Mouse (Mus musculus) kidney, embryonic 16.5 days (tissue): Measurements from ENCODE around the gene Btbd2. TPM values are rescaled to one million over a fixed set of nuclear protein-coding genes. Genes with fewer than 3 reads are reported as not detected.

Experiments used
- ATAC-seq: fragments of 200-750 bp; cut with Nextera tagmentation; 2 replicates; pipeline ENCODE4 v1.8.0; 2017; ENCODE audit warnings: moderate TSS enrichment; ENCODE audit not compliant: low FRiP score, low TSS enrichment
- H3K27ac ChIP-seq: fragments of 300-500 bp; sonication (generic); 2 replicates; pipeline ENCODE4 v1.5.1; 2014; ENCODE audit warnings: low read length
- H3K27me3 ChIP-seq: fragments of 300-500 bp; sonication (generic); 2 replicates; pipeline ENCODE4 v1.6.1; 2014; ENCODE audit warnings: low read length, control low read depth, mixed read lengths; ENCODE audit not compliant: insufficient read depth
- H3K36me3 ChIP-seq: fragments of 300-500 bp; sonication (generic); 2 replicates; pipeline ENCODE4 v1.6.1; 2014; ENCODE audit warnings: low read length, control low read depth, mixed read lengths; ENCODE audit not compliant: insufficient read depth
- H3K4me1 ChIP-seq: fragments of 300-500 bp; sonication (generic); 2 replicates; pipeline ENCODE4 v1.6.1; 2014; ENCODE audit warnings: low read length, control low read depth, mixed read lengths; ENCODE audit not compliant: insufficient read depth
- H3K4me2 ChIP-seq: fragments of 300-500 bp; sonication (generic); replicated peaks from 2 replicates; pipeline ENCODE4 v1.6.1; 2014; ENCODE audit warnings: low read depth, low read length
- H3K4me3 ChIP-seq: fragments of 300-500 bp; sonication (generic); 2 replicates; pipeline ENCODE4 v1.5.1; 2014; ENCODE audit warnings: mild to moderate bottlenecking, low read length
- H3K9ac ChIP-seq: fragments of 300-500 bp; sonication (generic); replicated peaks from 2 replicates; pipeline ENCODE4 v1.6.1; 2014; ENCODE audit warnings: low read length
- H3K9me3 ChIP-seq: fragments of 300-500 bp; sonication (generic); 2 replicates; pipeline ENCODE4 v1.6.1; 2016; ENCODE audit warnings: low read length, control low read depth
- whole genome bisulfite sequencing: fragments of 180-500 bp; shearing (Covaris S2); extraction: QIAGEN DNeasy Blood & Tissue Kit; methylation state at CpG from one replicate; pipeline ENCODE4 v1.1.7; 2014; 5-methylcytosine and 5-hydroxymethylcytosine counted together
- polyA plus RNA-seq: library from polyadenylated mRNA; unstranded; fragments of >200 nt; fragmentation: Nextera tagmentation; extraction: Ambion mirVana; gene quantifications from 2 replicates; pipeline ENCODE4 v1.2.1, GENCODE M21; 2015

Btbd2 gene
- polyA plus RNA-seq, 1 experiment from 2014 or later = 74.8 TPM

DNA sequence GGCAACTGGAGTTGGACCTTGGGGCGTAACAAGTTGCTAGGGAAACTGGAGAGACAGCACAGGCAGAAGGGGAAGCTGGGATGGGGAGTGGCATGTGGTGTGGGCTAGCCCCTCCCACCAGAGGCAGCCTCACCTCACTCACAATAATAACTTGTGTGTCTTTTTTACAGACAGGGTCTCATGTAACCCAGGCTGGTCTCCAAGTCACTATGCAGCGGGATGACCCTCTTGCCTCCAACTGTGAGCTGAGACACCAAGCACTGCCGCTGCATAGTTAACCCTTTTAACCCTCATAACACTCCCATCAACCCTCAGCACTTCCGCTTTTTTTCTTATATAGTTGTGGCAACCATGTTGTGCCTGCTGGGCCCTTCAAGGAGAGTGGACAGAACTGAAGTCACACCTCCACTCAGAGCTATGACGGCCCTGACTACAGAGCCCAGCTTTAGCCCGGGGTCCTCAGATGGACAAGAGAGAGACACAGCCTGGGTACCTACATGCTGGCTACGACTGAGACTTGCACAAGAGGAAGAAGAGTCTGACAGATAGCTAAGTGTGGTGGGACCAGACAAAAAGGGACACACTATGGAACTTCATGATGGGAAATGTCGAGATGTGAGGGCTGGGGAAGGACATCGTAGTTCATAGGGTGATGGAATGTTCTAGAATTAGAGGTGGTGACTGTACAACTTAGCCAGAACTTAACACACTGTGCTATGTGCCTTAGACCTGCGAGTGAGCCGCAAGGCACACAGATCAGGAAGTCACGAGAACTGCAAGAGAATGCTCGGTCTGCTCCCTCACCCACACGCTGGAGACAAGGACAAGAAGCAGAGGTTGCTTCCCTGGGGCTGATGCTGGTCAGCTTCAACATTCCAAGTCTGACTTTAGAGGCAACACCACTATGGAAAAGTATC lies 35.6 kb upstream of the Btbd2 start:
- peaks cover 19% of the 10 kb centered on the region for H3K36me3 ChIP-seq
- ATAC-seq = no peak
- no peaks in the 10 kb centered on the region for H3K27me3 ChIP-seq
- no peak overlapping the region for H3K4me2 ChIP-seq
- H3K4me1 ChIP-seq = peaks cover 21% of the 10 kb centered on the region
- H3K4me3 ChIP-seq = no peak overlapping the region
- H3K9me3 ChIP-seq = no peaks in the 10 kb centered on the region
- no peak overlapping the region for H3K27ac ChIP-seq
- H3K9ac ChIP-seq = peak overlapping the region; percentile 2; the same call in 1 of the 2 replicates
- WGBS = 75% methylated on average over 14 of the region's 14 CpGs

DNA sequence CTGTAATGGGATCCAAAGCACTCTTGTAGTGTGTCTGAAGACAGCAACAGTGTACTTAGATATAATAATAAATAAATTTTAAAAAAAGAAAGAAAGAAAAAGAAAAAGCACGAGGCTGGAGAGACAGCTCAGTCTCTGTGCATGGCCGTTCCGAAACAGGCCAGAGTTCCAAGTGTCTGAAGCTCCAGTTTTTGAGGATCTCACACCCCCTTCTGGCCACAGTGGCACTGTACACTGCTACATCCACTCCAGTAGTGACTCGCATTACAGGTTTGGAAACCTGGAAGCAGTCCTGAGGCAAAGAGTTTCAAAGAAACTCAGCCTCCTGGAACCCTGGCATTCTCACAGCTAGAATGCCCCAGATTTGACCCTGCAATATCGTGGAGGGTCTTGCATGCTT lies 31.0 kb upstream of the Btbd2 start:
- H3K4me2 ChIP-seq = no peak overlapping the region
- no peaks in the 10 kb centered on the region for H3K9me3 ChIP-seq
- ATAC-seq = 0 out of 2 replicates have a peak, but pooled peaks have one; percentile 72
- no peak overlapping the region for H3K4me3 ChIP-seq
- H3K9ac ChIP-seq = no peak overlapping the region
- H3K36me3 ChIP-seq = peaks cover 48% of the 10 kb centered on the region
- H3K27me3 ChIP-seq = no peaks in the 10 kb centered on the region
- H3K4me1 ChIP-seq = no peaks in the 10 kb centered on the region
- no peak overlapping the region for H3K27ac ChIP-seq
- WGBS = 28% methylated on average over 5 of the region's 5 CpGs

DNA sequence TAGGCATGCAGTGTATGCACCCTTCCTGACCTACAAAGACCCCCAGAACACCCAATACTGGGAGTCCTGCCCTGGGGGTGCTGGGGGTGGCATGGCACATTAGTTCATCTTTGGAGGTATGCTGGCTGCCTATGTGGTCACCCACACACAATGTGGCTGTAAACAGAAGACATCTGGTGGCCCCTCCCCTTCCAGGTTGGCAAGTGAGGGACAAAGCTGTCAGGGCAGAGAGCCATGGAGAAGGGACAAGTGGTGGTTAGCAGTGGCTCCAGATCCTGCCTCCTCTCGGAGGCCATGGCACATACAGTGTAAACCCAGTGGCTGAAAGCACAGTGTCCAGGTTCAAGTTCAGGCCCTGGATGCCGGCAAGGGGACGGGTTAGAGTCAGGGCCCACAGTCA lies 29.7 kb upstream of the Btbd2 start:
- ATAC-seq = no peak
- peaks cover 48% of the 10 kb centered on the region for H3K36me3 ChIP-seq
- H3K27ac ChIP-seq = no peak overlapping the region

DNA sequence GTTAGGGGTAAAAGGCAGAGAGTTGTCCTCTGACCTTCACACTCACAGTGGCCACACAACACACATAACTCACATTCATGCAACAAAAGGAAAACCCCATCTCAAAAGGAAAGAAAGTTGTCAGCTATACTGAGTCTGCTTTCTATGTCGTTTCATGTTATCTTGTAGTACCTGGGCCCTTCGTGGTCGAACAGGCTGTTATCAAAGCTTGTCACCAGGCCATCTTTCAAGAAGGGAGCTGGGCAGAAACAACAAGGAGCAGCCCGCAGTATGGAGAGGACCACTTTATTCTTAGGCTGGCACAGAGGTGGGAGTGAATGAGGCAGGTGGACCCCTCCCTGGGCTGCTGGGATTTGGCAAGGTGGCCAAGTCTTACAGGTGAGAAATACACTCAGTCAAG lies 28.1 kb upstream of the Btbd2 start:
- Histone ChIP-seq H3K36me3 (peaks cover 38% of the 10 kb centered on the region), H3K27ac (no peak overlapping the region), H3K9me3 (no peaks in the 10 kb centered on the region), H3K4me1 (peaks cover 6% of the 10 kb centered on the region), H3K4me2 (no peak overlapping the region), H3K27me3 (no peaks in the 10 kb centered on the region), H3K4me3 (no peak overlapping the region), H3K9ac (no peak overlapping the region)
- no peak for ATAC-seq
- 91% methylated on average over 4 of the region's 4 CpGs for WGBS

More for the DNA sequence above, 29.7 kb upstream of the Btbd2 start:
- no peaks in the 10 kb centered on the region for H3K9me3 ChIP-seq
- no peak overlapping the region for H3K9ac ChIP-seq
- no peak overlapping the region for H3K4me2 ChIP-seq
- H3K27me3 ChIP-seq = no peaks in the 10 kb centered on the region
- 89% methylated on average over 3 of the region's 3 CpGs for WGBS
- no peaks in the 10 kb centered on the region for H3K4me1 ChIP-seq
- H3K4me3 ChIP-seq = no peak overlapping the region

DNA sequence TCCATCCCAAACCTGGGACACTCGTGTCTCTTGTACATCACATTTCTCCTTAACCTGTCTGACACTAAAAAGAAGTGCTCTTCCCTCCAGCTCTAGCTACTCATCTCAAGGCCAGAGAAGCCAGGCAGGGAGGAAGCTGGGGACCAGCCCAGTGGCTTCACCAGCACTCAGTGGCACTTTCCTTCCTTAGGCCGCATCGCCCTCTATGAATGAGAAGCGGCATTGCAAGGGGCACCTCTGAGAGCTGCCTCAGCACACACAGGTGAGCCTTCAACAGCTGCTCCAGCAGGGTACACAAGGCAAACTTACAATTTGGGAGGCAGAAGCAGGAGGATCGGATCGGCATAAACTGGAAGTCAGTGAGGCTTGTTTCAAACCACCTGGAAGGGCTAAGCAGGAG lies 27.3 kb upstream of the Btbd2 start:
- H3K27me3 ChIP-seq = no peaks in the 10 kb centered on the region
- no peak overlapping the region for H3K4me3 ChIP-seq
- H3K4me1 ChIP-seq = peaks cover 14% of the 10 kb centered on the region
- H3K9me3 ChIP-seq = no peaks in the 10 kb centered on the region
- no peak overlapping the region for H3K4me2 ChIP-seq
- H3K36me3 ChIP-seq = peaks cover 30% of the 10 kb centered on the region
- H3K9ac ChIP-seq = no peak overlapping the region; the same call in 1 of the 2 replicates
- WGBS = 53% methylated on average over 6 of the region's 6 CpGs
- no peak for ATAC-seq
- no peak overlapping the region for H3K27ac ChIP-seq

DNA sequence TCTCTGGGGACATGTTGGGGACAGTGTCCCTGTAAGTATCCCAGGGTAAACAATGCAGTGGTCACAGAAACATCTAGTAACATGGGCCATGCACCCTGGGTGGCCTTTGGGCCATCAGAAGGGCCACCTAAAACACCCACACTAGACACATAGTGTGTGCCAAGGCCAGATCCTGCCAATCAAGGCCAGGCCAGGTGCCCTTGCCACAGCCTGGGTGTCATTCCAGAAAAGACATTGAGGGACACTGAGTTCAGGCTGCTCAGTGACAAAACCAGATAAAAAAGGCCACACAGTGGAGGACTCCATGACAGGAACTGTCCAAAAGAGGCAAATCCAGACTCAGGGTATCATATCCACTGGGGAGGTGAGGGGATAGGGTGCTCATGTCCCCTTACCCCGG lies 26.8 kb upstream of the Btbd2 start:
- peaks cover 20% of the 10 kb centered on the region for H3K4me1 ChIP-seq
- H3K9me3 ChIP-seq = no peaks in the 10 kb centered on the region
- no peak overlapping the region for H3K9ac ChIP-seq
- no peak overlapping the region for H3K4me2 ChIP-seq
- H3K36me3 ChIP-seq = peaks cover 28% of the 10 kb centered on the region
- ATAC-seq = no peak
- H3K27me3 ChIP-seq = no peaks in the 10 kb centered on the region
- 92% methylated on average over 1 of the region's 1 CpGs for WGBS
- no peak overlapping the region for H3K4me3 ChIP-seq
- no peak overlapping the region for H3K27ac ChIP-seq

DNA sequence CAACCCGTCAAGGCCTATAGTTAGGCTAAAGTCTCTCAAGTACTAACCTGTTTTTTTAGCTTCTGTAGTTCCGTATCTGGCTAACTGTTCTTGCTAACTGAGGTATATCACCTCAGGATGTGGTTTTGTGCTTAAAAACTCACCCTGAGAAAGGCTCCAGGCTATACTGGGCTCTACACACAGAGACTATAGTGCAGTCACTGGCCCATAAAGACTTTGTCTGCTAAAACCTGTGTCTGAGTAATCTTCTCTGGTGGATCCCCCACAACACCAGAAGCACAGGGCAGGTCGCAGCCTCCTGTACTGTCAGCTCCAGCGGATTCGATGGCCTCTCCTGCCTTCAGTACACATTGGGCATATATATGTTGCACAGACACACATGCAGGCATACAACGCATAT lies 25.1 kb upstream of the Btbd2 start:
- Histone ChIP-seq H3K4me3 (no peak overlapping the region), H3K27ac (no peak overlapping the region), H3K4me2 (no peak overlapping the region), H3K36me3 (peaks cover 24% of the 10 kb centered on the region), H3K27me3 (no peaks in the 10 kb centered on the region), H3K9ac (no peak overlapping the region), H3K4me1 (peaks cover 36% of the 10 kb centered on the region), H3K9me3 (no peaks in the 10 kb centered on the region)
- WGBS = 94% methylated on average over 6 of the region's 6 CpGs
- ATAC-seq = no peak

DNA sequence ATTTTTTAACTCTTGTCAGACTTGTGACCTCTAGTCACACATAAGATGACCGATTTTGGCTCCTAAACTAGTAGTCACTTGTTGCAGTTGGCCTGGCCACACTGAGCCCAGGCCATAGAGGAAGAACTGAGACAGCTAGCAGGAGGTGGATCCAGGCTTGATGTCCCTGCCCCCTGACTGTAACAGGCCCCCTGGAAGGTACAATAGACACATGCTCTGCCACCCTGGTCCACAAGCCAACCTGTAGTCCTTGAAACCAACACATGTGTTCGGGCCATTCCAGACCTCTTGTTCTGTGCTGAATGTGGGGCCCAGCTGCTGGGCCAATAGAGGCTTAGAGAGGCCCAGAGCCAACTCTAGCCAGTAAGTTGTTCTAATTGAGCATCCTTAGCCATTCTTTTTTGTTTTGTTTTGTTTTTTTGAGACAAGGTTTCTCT lies 23.4 kb upstream of the Btbd2 start:
- H3K4me3 ChIP-seq = no peak overlapping the region
- peak overlapping the region; percentile 33 for H3K9ac ChIP-seq
- H3K9me3 ChIP-seq = no peaks in the 10 kb centered on the region
- H3K4me2 ChIP-seq = no peak overlapping the region
- peaks cover 7% of the 10 kb centered on the region; the same call in 1 of the 2 replicates for H3K36me3 ChIP-seq
- H3K27me3 ChIP-seq = no peaks in the 10 kb centered on the region
- peak overlapping the region; percentile 99 for H3K27ac ChIP-seq
- H3K4me1 ChIP-seq = peaks cover 39% of the 10 kb centered on the region
- ATAC-seq = no peak
- 59% methylated on average over 2 of the region's 2 CpGs for WGBS

DNA sequence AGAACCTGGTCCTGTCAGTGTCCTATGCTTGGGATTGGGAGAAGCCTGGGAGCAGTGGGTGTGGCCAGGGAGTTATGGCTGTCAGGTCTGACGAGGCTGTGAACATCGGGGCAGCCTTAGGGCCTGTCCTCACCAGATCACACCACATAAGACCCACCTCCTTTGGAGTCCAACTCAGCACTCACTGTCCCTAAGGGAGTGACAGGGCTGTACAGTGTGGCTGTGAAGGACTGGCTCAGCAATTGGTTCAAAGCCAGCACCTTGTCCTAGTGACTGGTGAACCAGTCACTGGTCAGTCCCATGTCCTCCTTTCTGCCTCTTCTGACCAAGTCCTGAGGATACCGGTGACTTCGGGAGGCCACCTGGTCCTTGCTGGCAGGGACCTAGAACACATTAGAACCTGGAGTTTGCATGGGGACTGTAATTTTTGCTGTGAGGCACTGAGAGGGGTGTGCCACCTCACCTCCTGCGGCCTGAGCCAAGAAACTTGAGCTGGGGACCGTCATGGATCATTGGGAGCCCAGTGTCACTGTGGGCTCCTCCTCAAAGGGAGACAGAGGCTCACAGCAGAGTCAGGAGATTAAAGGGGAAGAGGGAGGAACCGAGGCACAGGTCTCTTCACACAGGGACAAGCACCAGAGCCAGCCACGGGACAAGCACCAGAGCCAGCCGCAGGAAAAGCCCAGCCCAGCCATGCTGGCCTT lies 22.8 kb upstream of the Btbd2 start:
- H3K4me1 ChIP-seq = peaks cover 42% of the 10 kb centered on the region
- peak overlapping the region; percentile 33 for H3K9ac ChIP-seq
- H3K4me3 ChIP-seq = no peak overlapping the region
- 22% methylated on average over 9 of the region's 9 CpGs for WGBS
- no peak for ATAC-seq
- H3K9me3 ChIP-seq = no peaks in the 10 kb centered on the region
- H3K27me3 ChIP-seq = no peaks in the 10 kb centered on the region
- H3K36me3 ChIP-seq = 0 out of 2 replicates have a peak, but pooled peaks cover 3% of the 10 kb centered on the region
- no peak overlapping the region for H3K4me2 ChIP-seq
- H3K27ac ChIP-seq = peak overlapping the region; percentile 99
